Mouse (Mus musculus) stomach, embryonic 14.5 days (tissue): Measurements from ENCODE around the gene Fam83e. TPM values are rescaled to one million over a fixed set of nuclear protein-coding genes. Genes with fewer than 3 reads are reported as not detected.

Experiments
- ATAC-seq: fragments of 200-750 bp; cut with Nextera tagmentation; 2 replicates; pipeline ENCODE4 v1.8.0; 2017; ENCODE audit warnings: low read depth, moderate TSS enrichment; ENCODE audit not compliant: insufficient number of reproducible peaks, insufficient read depth, low FRiP score
- H3K27ac ChIP-seq: fragments of 300-500 bp; sonication (generic); 2 replicates; pipeline ENCODE4 v1.5.1; 2014; ENCODE audit warnings: mild to moderate bottlenecking, low read length, moderate library complexity, mixed read lengths
- H3K27me3 ChIP-seq: fragments of 300-500 bp; sonication (generic); 2 replicates; pipeline ENCODE4 v1.6.1; 2014; ENCODE audit warnings: low read length, control low read depth, mixed read lengths; ENCODE audit not compliant: control insufficient read depth, insufficient read depth
- H3K36me3 ChIP-seq: fragments of 300-500 bp; sonication (generic); 2 replicates; pipeline ENCODE4 v1.6.1; 2014; ENCODE audit warnings: mild to moderate bottlenecking, control low read depth, low read length, moderate library complexity, mixed read lengths; ENCODE audit not compliant: control insufficient read depth, insufficient read depth
- H3K4me1 ChIP-seq: fragments of 300-500 bp; sonication (generic); 2 replicates; pipeline ENCODE4 v1.6.1; 2014; ENCODE audit warnings: low read length, control low read depth, mixed read lengths; ENCODE audit not compliant: control insufficient read depth, insufficient read depth
- H3K4me2 ChIP-seq: fragments of 300-500 bp; sonication (generic); replicated peaks from 2 replicates; pipeline ENCODE4 v1.6.1; 2014; ENCODE audit warnings: low read depth, low read length, control low read depth
- H3K4me3 ChIP-seq: fragments of 300-500 bp; sonication (generic); 2 replicates; pipeline ENCODE4 v1.5.1; 2014; ENCODE audit warnings: low read depth, low read length, control low read depth
- H3K9ac ChIP-seq: fragments of 300-500 bp; sonication (generic); replicated peaks from 2 replicates; pipeline ENCODE4 v1.6.1; 2014; ENCODE audit warnings: low read depth, mild to moderate bottlenecking, control low read depth, low read length, moderate library complexity, mixed read lengths
- H3K9me3 ChIP-seq: fragments of 300-500 bp; sonication (generic); 2 replicates; pipeline ENCODE4 v1.6.1; 2016; ENCODE audit warnings: low read depth, low read length, control low read depth; ENCODE audit not compliant: control insufficient read depth
- WGBS: fragments of 180-500 bp; shearing (Covaris S2); extraction: QIAGEN DNeasy Blood & Tissue Kit; methylation state at CpG from one replicate; pipeline ENCODE4 v1.1.7; 2014; 5-methylcytosine and 5-hydroxymethylcytosine counted together
- polyA plus RNA-seq: library from polyadenylated mRNA; unstranded; fragments of >200 nt; fragmentation: Nextera tagmentation; extraction: Ambion mirVana; gene quantifications from 2 replicates; pipeline ENCODE4 v1.2.1, GENCODE M21; 2014

The Fam83e gene
- polyA plus RNA-seq, 1 experiment from 2014 or later = 3.1 TPM

GRCm38 (mm10) chr7:45709677-45710355 lies 11.2 kb upstream of the Fam83e start:
- H3K4me1 ChIP-seq = peaks cover 29% of the 10 kb centered on the region
- no peak overlapping the region for H3K27ac ChIP-seq
- H3K36me3 ChIP-seq = peaks cover 41% of the 10 kb centered on the region
- H3K9me3 ChIP-seq = no peaks in the 10 kb centered on the region
- ATAC-seq = no peak
- H3K9ac ChIP-seq = no peak overlapping the region
- H3K4me3 ChIP-seq = no peak overlapping the region
- 74% methylated on average over 14 of the region's 14 CpGs for WGBS
- no peak overlapping the region for H3K4me2 ChIP-seq
- no peaks in the 10 kb centered on the region for H3K27me3 ChIP-seq

- H3K4me2 ChIP-seq = no peak overlapping the region
- H3K9ac ChIP-seq = no peak overlapping the region
- no peaks in the 10 kb centered on the region for H3K27me3 ChIP-seq
- no peak overlapping the region for H3K27ac ChIP-seq
- H3K36me3 ChIP-seq = peaks cover 41% of the 10 kb centered on the region
- WGBS = 88% methylated on average over 20 of the region's 20 CpGs
- no peaks in the 10 kb centered on the region for H3K9me3 ChIP-seq
- no peak overlapping the region for H3K4me3 ChIP-seq
- ATAC-seq = no peak
- H3K4me1 ChIP-seq = peaks cover 32% of the 10 kb centered on the region
Measured at GRCm38 (mm10) chr7:45710477-45711191, 10.4 kb upstream of the Fam83e start.

GRCm38 (mm10) chr7:45711316-45712021 lies 9.5 kb upstream of the Fam83e start:
- no peak overlapping the region for H3K4me3 ChIP-seq
- peaks cover 41% of the 10 kb centered on the region for H3K36me3 ChIP-seq
- H3K9me3 ChIP-seq = no peaks in the 10 kb centered on the region
- no peak overlapping the region for H3K27ac ChIP-seq
- 90% methylated on average over 24 of the region's 24 CpGs for WGBS
- H3K4me1 ChIP-seq = peaks cover 40% of the 10 kb centered on the region
- no peak for ATAC-seq
- no peaks in the 10 kb centered on the region for H3K27me3 ChIP-seq
- no peak overlapping the region for H3K4me2 ChIP-seq
- no peak overlapping the region for H3K9ac ChIP-seq

- ATAC-seq = peak; percentile 33; the same call in 1 of the 2 replicates
- H3K27ac ChIP-seq = peak overlapping the region; percentile 18; the same call in 1 of the 2 replicates
- peaks cover 41% of the 10 kb centered on the region for H3K36me3 ChIP-seq
- no peaks in the 10 kb centered on the region for H3K9me3 ChIP-seq
- H3K4me2 ChIP-seq = no peak overlapping the region
- WGBS = 88% methylated on average over 21 of the region's 21 CpGs
- no peak overlapping the region for H3K4me3 ChIP-seq
- peaks cover 47% of the 10 kb centered on the region for H3K4me1 ChIP-seq
- no peaks in the 10 kb centered on the region for H3K27me3 ChIP-seq
- H3K9ac ChIP-seq = no peak overlapping the region
Measured at GRCm38 (mm10) chr7:45712022-45712757, 8.8 kb upstream of the Fam83e start.

GRCm38 (mm10) chr7:45713396-45713795 lies 7.6 kb upstream of the Fam83e start:
- Histone ChIP-seq H3K4me1 (peaks cover 40% of the 10 kb centered on the region), H3K27ac (peak overlapping the region; percentile 18; the same call in 1 of the 2 replicates), H3K4me3 (no peak overlapping the region), H3K27me3 (no peaks in the 10 kb centered on the region), H3K36me3 (peaks cover 41% of the 10 kb centered on the region), H3K9ac (no peak overlapping the region), H3K4me2 (peak overlapping the region; percentile 87; the same call in 1 of the 2 replicates), H3K9me3 (no peaks in the 10 kb centered on the region)
- WGBS = 92% methylated on average over 16 of the region's 16 CpGs
- no peak for ATAC-seq

GRCm38 (mm10) chr7:45713881-45714520 lies 7.0 kb upstream of the Fam83e start:
- Histone ChIP-seq H3K36me3 (peaks cover 41% of the 10 kb centered on the region), H3K9me3 (no peaks in the 10 kb centered on the region), H3K4me1 (peaks cover 37% of the 10 kb centered on the region), H3K4me2 (peak overlapping the region; percentile 87), H3K9ac (peak overlapping the region; percentile 58), H3K4me3 (peak overlapping the region; percentile 69), H3K27ac (peak overlapping the region; percentile 89), H3K27me3 (no peaks in the 10 kb centered on the region)
- no peak for ATAC-seq
- 65% methylated on average over 6 of the region's 6 CpGs for WGBS

GRCm38 (mm10) chr7:45714630-45715089 lies 6.4 kb upstream of the Fam83e start:
- Histone ChIP-seq H3K27ac (peak overlapping the region; percentile 89), H3K4me1 (peaks cover 43% of the 10 kb centered on the region), H3K4me2 (peak overlapping the region; percentile 87), H3K27me3 (no peaks in the 10 kb centered on the region), H3K9ac (peak overlapping the region; percentile 58), H3K9me3 (no peaks in the 10 kb centered on the region), H3K4me3 (peak overlapping the region; percentile 69), H3K36me3 (peaks cover 41% of the 10 kb centered on the region)
- ATAC-seq = peak; percentile 55
- WGBS = 9% methylated on average over 14 of the region's 14 CpGs
